Mouse (Mus musculus) neural tube, embryonic 14.5 days (tissue): ENCODE measurements at regions not wholly inside any gene's neighbourhood (a gene's known extent, or its start where the extent isn't known, plus 50 kb on each side); places are given as distances from the start of the nearest gene placed in this dataset.

Experiments used
- ATAC-seq: fragments of 200-750 bp; cut with Nextera tagmentation; 2 replicates; pipeline ENCODE4 v1.8.0; 2017; ENCODE audit warnings: low read depth, mild to moderate bottlenecking, moderate TSS enrichment, moderate library complexity
- H3K27ac ChIP-seq: fragments of 300-500 bp; sonication (generic); 2 replicates; pipeline ENCODE4 v1.5.1; 2014; ENCODE audit warnings: low read depth, mild to moderate bottlenecking, control low read depth, low read length, moderate library complexity, mixed read lengths
- H3K27me3 ChIP-seq: fragments of 300-500 bp; sonication (generic); 2 replicates; pipeline ENCODE4 v1.6.1; 2014; ENCODE audit warnings: low read length; ENCODE audit not compliant: control insufficient read depth, insufficient read depth
- H3K36me3 ChIP-seq: fragments of 300-500 bp; sonication (generic); 2 replicates; pipeline ENCODE4 v1.6.1; 2014; ENCODE audit warnings: low read length, mixed read lengths; ENCODE audit not compliant: control insufficient read depth, insufficient read depth
- H3K4me1 ChIP-seq: fragments of 300-500 bp; sonication (generic); 2 replicates; pipeline ENCODE4 v1.6.1; 2014; ENCODE audit warnings: low read length; ENCODE audit not compliant: control insufficient read depth, insufficient read depth
- H3K4me2 ChIP-seq: fragments of 300-500 bp; sonication (generic); 2 replicates; pipeline ENCODE4 v1.6.1; 2014; ENCODE audit warnings: mild to moderate bottlenecking, low read depth, low read length, control low read depth
- H3K4me3 ChIP-seq: fragments of 300-500 bp; sonication (generic); 2 replicates; pipeline ENCODE4 v1.5.1; 2014; ENCODE audit warnings: low read depth, low read length, control low read depth, mixed read lengths
- H3K9ac ChIP-seq: fragments of 300-500 bp; sonication (generic); replicated peaks from 2 replicates; pipeline ENCODE4 v1.6.1; 2014; ENCODE audit warnings: low read depth, mild to moderate bottlenecking, control low read depth, low read length, mixed read lengths
- H3K9me3 ChIP-seq: fragments of 300-500 bp; sonication (generic); 2 replicates; pipeline ENCODE4 v1.6.1; 2016; ENCODE audit warnings: low read length; ENCODE audit not compliant: control insufficient read depth
- WGBS: fragments of 180-500 bp; shearing (Covaris S2); extraction: QIAGEN DNeasy Blood & Tissue Kit; methylation state at CpG from one replicate; pipeline ENCODE4 v1.1.7; 2014; 5-methylcytosine and 5-hydroxymethylcytosine counted together

DNA sequence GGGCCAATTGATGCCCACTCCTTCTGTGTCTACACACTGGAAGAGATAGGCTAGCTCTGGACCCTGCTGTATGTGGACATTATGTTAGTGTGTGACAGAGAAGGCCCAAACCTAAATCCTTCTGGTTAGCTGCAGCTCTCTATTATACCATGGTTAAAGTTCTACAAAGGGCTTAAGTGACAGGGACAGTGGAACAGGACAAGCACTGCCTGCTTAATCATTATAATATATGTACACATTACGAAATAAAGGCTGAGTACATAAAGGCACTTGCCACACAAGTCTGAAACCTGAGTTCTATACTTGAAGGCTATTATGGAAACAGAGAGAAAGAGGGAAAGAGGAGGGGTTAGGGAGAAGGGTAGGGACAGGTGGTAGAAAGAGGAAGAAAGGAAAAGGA is 55.2 kb downstream of the Rdh14 start:
- H3K9me3 ChIP-seq: no peaks in the 10 kb centered on the region
- no peak overlapping the region for H3K9ac ChIP-seq
- H3K4me1 ChIP-seq: no peaks in the 10 kb centered on the region
- no peak overlapping the region for H3K27ac ChIP-seq
- 83% methylated on average over 1 of the region's 1 CpGs for WGBS
- no peaks in the 10 kb centered on the region for H3K27me3 ChIP-seq
- H3K4me2 ChIP-seq: no peak overlapping the region
- no peak for ATAC-seq
- no peak overlapping the region for H3K4me3 ChIP-seq
- no peaks in the 10 kb centered on the region for H3K36me3 ChIP-seq

GRCm38 (mm10) chr12:10457960-10458655 is 67.5 kb downstream of the Rdh14 start:
- H3K9ac ChIP-seq: no peak overlapping the region
- H3K4me1 ChIP-seq: no peaks in the 10 kb centered on the region
- no peaks in the 10 kb centered on the region for H3K27me3 ChIP-seq
- H3K36me3 ChIP-seq: no peaks in the 10 kb centered on the region
- no peak overlapping the region for H3K4me2 ChIP-seq
- H3K27ac ChIP-seq: no peak overlapping the region
- ATAC-seq: no peak
- H3K9me3 ChIP-seq: no peaks in the 10 kb centered on the region
- 83% methylated on average over 1 of the region's 1 CpGs for WGBS
- no peak overlapping the region for H3K4me3 ChIP-seq

DNA sequence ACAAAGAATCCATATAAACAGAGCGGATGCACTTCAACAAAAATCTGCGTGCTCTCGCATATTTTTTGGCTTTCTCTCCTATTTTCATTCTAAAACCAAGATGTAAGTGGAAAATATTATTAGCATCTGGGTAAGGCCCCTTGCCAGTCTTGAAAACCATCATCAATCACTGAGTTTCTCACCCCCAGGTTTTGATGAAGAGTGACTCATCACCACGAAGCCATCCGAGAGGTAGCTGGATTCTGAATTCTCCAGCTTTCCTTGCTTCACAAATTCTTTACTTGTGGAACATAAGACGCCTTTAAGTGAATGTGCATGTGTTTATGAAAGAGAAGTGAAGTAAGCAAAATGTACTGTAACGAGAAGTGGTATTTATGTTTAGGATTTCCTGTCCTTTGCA is 71.2 kb downstream of the Rdh14 start:
- no peaks in the 10 kb centered on the region for H3K9me3 ChIP-seq
- H3K27me3 ChIP-seq: no peaks in the 10 kb centered on the region
- H3K9ac ChIP-seq: no peak overlapping the region
- no peaks in the 10 kb centered on the region for H3K36me3 ChIP-seq
- H3K27ac ChIP-seq: no peak overlapping the region
- ATAC-seq: no peak
- H3K4me3 ChIP-seq: no peak overlapping the region
- WGBS: 90% methylated on average over 7 of the region's 7 CpGs
- H3K4me2 ChIP-seq: no peak overlapping the region
- H3K4me1 ChIP-seq: no peaks in the 10 kb centered on the region

DNA sequence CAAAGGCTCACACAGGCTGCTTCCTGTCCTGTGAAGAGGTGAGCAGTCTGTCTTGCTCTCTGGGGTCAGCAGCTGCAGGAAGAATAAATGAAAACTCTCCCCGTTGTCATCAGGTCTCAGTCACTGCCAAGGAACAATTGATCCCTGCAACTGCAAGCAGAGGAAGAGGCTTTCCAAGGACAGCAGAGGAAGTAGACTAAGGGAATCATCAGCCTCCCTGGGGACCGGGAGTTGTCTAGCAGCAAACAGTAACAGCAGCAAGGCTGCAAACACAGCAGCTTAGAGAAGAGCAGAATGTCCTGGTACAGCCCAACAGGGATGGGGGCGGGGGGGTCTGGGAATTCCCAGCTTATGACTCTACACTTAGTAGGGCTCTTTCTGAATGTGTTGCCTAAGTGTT is 72.4 kb downstream of the Rdh14 start:
- Histone ChIP-seq H3K9me3 (no peaks in the 10 kb centered on the region), H3K27ac (no peak overlapping the region), H3K4me2 (no peak overlapping the region), H3K4me3 (no peak overlapping the region), H3K9ac (no peak overlapping the region), H3K4me1 (no peaks in the 10 kb centered on the region), H3K27me3 (no peaks in the 10 kb centered on the region), H3K36me3 (no peaks in the 10 kb centered on the region)
- no peak for ATAC-seq
- WGBS: 57% methylated on average over 3 of the region's 3 CpGs

DNA sequence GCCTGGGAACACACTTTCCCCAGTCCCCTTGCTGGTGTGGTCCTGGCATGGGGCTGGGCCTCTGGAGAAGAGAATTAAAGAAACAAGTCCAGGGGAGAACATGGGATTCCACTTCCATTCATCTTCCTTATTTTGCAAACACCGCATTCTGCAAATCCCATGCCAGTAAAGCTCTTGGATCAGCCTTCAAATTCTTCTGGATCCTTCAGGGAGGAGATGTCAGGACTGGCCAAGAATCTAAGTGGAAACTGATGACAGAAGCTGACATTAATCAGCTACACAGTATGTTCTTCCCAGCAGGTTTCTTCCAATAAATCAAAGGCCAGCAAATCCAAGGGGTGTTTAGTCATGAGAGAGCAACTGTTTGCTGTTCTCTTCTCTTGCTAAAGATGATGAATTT is 83.4 kb downstream of the Rdh14 start:
- 82% methylated on average over 1 of the region's 1 CpGs for WGBS
- Histone ChIP-seq H3K9me3 (no peaks in the 10 kb centered on the region), H3K27me3 (no peaks in the 10 kb centered on the region), H3K4me1 (no peaks in the 10 kb centered on the region), H3K4me3 (no peak overlapping the region), H3K9ac (no peak overlapping the region), H3K36me3 (no peaks in the 10 kb centered on the region), H3K4me2 (no peak overlapping the region), H3K27ac (no peak overlapping the region)
- no peak for ATAC-seq

- no peak overlapping the region for H3K4me2 ChIP-seq
- no peak overlapping the region for H3K4me3 ChIP-seq
- WGBS: 50% methylated on average over 1 of the region's 1 CpGs
- H3K36me3 ChIP-seq: no peaks in the 10 kb centered on the region
- no peak for ATAC-seq
- no peaks in the 10 kb centered on the region for H3K27me3 ChIP-seq
- no peaks in the 10 kb centered on the region for H3K9me3 ChIP-seq
- no peaks in the 10 kb centered on the region for H3K4me1 ChIP-seq
- no peak overlapping the region for H3K27ac ChIP-seq
- H3K9ac ChIP-seq: no peak overlapping the region
Observed at GRCm38 (mm10) chr12:10480781-10481180, 90.2 kb downstream of the Rdh14 start.

DNA sequence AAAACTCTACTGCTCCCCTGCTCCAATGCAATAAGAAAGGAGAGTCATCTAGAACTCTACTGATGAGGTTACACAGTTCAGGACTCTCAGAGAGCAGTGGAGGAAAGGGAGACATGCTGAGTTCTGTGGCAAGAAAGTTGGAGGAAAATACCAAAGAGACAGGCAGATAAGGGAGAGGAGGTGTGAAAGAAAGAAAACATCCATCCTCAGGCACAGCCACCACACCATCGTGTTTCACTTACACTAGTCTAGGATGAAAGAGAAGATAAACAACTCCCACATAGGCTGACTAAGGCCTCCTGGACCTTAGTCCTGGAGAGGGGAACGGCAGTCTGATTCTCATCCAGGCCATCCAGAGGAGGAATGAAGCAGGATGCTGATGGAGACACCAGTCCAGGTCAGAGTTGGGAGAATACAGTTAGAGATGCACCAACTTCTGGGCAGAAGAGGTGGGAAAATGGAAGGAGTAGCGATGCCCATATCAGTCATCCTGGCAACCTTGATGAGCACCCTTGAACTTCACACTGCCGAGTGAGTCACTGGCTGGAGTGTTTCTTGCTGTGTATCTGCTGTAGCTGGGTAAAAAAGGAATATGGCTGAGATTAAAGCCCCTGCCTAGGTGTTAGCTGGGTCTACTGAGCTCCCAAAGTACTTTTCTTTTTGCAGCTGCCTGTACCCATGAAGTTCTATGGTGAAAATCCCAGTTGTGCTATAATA is 91.9 kb downstream of the Rdh14 start:
- H3K4me3 ChIP-seq: no peak overlapping the region
- H3K9me3 ChIP-seq: no peaks in the 10 kb centered on the region
- H3K27ac ChIP-seq: no peak overlapping the region
- no peak overlapping the region for H3K4me2 ChIP-seq
- no peaks in the 10 kb centered on the region for H3K36me3 ChIP-seq
- no peak overlapping the region for H3K9ac ChIP-seq
- no peak for ATAC-seq
- H3K4me1 ChIP-seq: no peaks in the 10 kb centered on the region
- 90% methylated on average over 4 of the region's 4 CpGs for WGBS
- H3K27me3 ChIP-seq: no peaks in the 10 kb centered on the region

GRCm38 (mm10) chr12:10506721-10507120 is 116.1 kb downstream of the Rdh14 start:
- ATAC-seq: no peak
- no peak overlapping the region for H3K9ac ChIP-seq
- no peaks in the 10 kb centered on the region for H3K36me3 ChIP-seq

DNA sequence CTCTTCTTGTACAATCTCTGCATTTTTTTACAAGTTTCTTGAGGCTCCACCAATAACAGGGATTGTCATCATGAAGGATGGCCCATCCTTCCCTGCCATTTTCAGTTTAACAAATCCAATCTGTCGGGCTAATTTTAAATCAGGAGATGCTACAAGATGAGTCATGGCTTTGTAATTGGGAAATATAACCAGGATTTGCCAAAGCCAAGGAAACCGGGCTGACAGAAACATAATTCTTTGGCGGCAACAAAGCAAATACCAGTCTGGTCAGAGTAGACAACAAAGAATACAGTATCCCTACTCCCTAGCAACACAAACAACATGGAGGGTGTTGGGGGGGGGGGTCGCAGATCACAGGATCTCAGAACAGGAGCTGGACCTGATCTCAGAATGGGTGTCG is 123.0 kb downstream of the Rdh14 start:
- no peaks in the 10 kb centered on the region for H3K4me1 ChIP-seq
- H3K36me3 ChIP-seq: no peaks in the 10 kb centered on the region
- H3K4me3 ChIP-seq: no peak overlapping the region
- no peaks in the 10 kb centered on the region for H3K27me3 ChIP-seq
- WGBS: 76% methylated on average over 5 of the region's 5 CpGs
- no peak overlapping the region for H3K4me2 ChIP-seq
- no peak overlapping the region for H3K27ac ChIP-seq
- no peak overlapping the region for H3K9ac ChIP-seq
- ATAC-seq: no peak
- no peaks in the 10 kb centered on the region for H3K9me3 ChIP-seq

More at GRCm38 (mm10) chr12:10506721-10507120, 116.1 kb downstream of the Rdh14 start:
- Histone ChIP-seq H3K4me1 (no peaks in the 10 kb centered on the region), H3K27me3 (no peaks in the 10 kb centered on the region), H3K4me2 (no peak overlapping the region), H3K27ac (no peak overlapping the region), H3K9me3 (no peaks in the 10 kb centered on the region), H3K4me3 (no peak overlapping the region)
